Mouse (Mus musculus) spleen, postnatal 10 days (tissue): Measurements from ENCODE around the gene Runx2.

Experiments used
- DNase-seq, 2 experiments: peaks; one replicate each; pipeline ENCODE4 v3.0.0; 2021 to 2022; ENCODE audit warnings: low spot score in 2 of 2

Runx2 gene

DNA sequence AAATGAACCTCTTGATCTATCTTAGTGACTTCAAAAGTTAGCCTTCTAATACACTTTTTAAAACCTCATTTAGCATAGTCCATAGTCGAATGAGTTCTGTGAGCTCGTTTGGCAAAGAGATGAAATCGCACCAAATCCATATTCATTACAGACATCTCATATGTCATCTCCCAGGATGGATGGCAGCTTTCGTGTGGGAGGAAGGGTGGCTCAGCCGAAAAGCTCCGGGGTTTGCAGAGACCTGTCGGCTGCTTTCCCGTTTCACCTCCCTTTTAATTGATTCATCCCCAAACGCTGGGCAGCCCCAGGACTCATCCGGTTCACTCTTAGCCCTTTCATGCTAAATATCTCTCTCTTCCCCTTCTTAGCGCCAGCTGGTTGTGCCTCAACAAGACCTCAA lies 275.7 kb downstream of the Runx2 start:
- DNase-seq: no peak

DNA sequence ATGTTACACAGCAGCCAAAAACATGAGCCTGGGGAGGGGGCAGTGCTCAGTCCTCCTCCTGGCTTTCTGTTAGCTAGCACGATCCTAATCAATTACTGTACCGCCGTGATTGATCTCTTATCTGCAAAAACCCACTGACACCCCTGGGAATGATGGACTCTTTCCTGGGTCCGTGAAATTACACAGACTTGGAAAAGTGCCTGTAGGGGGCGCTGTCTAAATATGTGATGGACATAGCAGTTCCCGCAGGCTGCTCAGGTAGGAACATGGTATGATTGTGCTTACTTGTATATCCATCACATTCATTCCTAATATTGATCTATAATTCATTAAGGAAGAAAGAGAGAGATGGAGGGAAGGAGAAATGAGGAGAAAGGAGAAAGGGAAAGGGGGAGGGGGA lies 284.6 kb downstream of the Runx2 start:
- peak; percentile 8 to 43 for DNase-seq

DNA sequence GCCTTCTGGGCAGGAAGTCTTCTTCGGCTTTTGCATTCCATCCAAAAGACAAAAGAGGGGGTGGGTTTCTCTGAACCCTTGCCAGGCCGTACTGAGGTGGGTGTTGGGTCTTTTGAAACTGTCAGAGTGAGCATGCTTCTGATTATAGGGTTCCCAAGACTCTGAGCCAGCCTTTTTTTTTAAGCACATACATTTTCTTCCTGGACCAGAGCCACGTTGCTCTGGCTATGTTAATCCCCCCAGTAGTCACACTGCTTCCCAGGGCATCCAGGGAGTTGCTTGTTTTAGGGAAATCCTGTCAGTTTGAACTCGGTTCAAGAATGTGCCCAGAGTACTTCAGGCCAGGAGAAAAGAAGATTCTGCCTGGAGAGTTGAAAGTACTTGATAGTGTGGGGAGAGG lies 286.0 kb downstream of the Runx2 start:
- no peak for DNase-seq

DNA sequence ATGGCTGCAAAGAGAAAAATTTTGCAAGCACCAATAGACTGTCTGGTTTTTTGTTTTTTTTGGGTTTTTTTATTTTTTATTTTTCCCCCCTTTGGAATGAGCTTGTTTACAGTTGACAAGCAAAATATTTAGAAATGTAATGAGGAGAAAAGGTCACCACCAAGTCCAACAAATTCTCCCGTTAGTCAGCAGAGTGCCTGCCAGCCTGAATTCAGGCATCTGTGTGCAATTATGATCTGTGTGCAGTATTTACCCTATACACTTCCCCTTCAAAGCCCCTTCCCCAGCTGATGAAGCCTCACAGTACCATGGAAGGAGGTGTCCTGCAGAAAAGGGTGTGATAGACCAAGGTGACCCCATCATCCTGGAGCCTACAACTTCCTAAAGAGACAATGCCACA lies 290.5 kb downstream of the Runx2 start:
- DNase-seq: no peak

DNA sequence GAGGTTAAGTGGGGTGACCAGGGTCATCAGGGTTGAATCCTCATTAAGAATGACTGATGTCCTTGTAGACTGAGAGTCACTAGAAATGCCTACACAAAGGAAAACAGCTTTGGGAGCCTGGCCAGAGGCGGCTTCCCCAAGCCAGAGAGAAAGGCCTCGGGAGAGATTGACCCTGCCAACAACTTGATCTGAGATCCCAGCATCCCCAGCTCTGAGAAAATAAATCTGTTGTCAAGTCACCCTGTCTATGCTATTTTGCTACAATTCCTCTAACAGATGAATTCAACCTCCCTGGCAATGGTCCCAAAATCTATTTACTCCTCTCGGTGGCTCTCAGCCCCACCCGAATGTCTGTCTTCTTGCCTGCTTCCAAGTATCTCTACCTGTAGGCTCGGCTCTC lies 291.7 kb downstream of the Runx2 start:
- peak in 1 of 2 experiments; percentile 16 for DNase-seq

DNA sequence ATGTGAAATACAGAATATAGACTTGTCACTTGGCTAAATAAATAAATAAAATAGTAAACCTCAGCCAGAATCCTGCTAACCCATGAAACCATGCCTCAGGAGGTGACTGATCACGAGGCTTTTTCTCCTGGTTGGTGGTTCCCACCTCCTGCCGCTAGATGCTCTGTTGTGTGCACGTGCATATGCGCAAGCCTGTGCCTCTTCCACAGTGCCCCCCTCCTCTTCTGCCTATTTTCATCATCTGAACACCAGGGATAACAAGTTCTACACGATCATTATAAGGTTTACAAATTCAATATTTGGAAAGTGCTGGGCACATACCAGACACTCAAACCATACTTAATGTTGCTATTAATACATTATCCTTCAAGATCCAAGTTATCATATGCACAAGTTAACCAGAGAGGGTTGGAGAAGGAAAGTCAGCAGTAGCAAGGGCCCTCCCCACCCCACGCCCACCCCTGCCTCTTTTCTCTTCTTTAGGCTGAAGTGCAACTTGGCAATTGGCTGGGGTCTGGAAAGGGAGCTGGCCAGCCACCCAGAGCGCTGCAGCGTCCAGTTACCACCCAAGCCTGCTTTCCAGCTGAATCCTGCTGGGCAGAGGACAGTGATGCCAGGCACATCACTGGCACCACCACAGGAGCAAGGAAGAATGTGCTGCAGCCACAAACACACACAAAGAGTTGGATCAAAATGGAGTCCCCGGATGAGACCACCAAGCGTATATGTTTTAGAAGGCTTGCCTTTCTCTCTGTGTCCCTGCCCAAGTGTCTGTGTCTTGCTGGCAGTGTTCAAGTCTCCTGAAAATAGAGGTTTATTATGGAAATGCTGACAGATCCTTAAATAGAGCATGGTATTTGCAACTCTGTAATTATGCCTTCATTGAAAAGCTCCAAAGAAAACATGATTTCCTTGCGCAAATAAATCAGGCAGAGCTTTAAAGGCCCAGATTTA lies 294.2 kb downstream of the Runx2 start:
- DNase-seq: no peak

DNA sequence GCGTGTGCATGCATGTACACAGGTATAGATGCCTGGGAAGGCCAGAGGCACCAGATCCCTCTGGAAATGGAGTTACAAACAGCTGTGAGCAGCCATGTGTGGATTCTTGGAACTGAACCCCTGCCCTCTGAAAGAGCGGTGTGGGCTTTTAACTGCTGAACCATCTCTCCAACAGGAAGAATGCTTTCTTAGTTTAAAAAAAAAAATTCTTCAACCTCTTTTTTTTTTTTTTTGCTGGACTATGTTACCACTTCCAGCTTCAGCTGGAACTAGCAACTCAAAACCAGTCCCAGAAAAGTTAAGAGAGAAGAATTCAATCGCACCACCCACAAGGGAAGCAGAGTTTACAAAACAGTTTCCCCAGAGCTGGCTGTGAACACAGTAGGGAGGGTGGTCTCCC lies 295.2 kb downstream of the Runx2 start:
- no peak for DNase-seq

DNA sequence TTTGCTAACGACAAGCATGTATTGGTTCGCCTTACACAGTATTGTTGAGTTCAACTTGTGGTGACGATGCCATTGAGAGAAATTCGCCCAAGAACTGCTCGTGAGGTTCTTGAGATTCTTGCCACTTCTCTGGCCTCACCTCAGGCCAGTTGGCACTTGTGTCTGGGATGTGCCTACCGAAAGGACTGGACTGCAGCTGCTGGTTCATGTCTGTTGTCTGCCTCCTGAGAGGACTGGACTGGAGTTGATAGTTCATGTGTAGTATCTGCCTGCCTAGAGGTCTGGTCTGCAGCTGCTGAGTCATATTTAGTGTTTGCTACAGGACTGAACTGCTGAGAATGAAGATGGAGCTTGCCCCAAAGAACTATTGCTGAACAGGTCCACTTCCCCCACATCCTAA lies 296.4 kb downstream of the Runx2 start:
- no peak for DNase-seq

DNA sequence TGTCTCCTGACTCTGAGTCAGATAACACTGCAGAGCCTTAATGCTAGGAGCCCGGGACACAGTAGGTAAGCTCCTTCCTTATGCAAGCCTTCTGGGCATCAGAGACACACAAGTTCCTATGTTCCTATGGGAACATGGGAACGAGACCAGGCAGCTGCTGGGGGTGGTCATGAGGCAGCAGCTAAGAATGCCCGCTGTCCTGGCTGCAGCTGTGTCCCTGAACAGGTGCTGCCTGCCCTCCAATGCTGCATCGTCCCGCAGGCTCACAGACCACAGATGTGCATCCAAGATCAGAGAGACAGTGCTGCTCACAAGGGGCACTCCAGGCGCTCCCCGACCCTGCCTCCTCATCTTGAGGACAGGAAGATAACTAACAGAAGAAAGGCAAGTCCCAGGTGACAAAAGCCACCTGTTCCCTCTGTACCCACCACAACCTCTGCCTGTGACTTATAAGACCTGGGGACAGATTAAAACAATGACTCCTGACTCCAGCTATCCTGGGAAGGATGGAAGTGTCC lies 306.3 kb downstream of the Runx2 start:
- DNase-seq: no peak

DNA sequence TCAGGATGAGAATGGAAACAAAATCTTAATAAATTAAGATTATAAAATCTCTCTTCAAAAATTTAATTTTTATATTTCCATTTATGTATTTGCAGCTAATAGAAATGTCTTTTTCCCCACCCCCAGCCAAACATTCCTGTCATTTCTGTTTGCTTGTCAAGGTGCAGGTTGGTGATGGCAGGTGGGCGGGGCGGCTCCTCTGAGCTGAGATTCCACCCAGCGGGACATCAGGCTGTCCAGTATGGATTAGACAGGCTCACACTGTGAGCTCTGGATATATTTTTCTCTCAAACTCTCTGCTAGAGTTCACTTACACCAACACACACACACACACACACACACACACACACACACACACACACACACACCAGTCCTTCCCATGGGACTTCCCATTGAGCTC lies 306.9 kb downstream of the Runx2 start:
- no peak for DNase-seq

DNA sequence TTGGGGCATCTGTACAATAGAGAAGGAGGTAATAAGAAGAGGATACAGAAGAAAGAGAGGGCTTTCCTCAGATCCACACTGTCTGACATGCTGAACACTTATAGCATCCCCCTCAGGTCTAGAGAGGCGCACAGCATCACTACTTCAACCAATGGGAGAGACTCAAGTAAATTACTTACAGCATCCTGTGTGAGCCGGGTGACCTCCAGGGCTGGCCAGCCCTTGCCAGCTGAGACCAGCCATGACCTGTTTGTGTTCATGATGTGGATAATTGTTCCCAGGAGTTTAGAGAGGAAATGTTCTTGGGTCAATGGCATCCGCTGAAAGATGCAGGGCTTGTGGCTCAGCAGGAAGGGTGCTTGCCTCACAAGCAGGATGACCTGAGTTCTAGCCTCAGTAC lies 308.1 kb downstream of the Runx2 start:
- DNase-seq: no peak

DNA sequence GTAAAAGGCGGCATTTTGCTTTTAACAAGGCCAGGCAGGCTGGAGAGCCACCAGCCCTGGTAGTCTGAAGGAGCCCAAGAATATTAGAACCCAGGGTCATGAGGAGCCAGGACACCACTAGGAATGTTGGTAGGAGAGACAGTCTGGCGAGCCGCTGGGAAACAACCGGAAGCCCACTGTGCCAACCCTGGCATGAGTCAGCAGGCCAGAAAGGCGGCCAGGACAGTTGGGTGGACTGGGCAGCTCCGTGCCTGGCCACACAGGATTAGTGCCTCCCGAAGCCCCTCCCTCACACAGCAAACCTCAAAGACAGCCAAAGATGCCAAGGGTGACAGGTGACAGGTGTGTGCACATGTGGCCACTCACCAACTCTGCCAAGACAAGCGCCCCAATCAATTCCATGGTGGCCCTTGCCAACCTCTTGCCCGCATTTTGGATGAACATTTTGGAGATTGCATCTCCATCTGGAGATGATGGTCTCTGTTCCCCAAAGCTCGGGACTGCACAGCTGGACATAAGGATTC lies 309.7 kb downstream of the Runx2 start:
- no peak for DNase-seq

DNA sequence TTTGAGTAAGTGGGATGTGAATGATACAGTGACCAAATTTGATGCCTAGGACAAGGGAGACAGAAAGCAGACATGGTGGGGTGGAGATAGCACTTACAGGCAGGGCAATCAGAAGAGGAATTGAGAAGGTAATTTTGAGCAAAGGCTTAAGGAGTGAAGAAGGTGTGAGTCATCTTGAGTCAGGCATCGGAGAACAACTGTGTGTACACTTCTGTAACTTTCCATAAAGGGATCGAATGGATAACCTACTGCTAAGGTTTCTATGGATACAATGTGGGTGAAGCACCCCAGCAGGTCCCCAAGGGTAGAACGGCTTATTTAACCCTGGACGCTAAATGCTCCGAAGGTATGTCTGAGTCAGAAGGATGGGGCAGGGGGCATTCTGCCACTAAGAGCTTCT lies 312.4 kb downstream of the Runx2 start:
- DNase-seq: no peak

DNA sequence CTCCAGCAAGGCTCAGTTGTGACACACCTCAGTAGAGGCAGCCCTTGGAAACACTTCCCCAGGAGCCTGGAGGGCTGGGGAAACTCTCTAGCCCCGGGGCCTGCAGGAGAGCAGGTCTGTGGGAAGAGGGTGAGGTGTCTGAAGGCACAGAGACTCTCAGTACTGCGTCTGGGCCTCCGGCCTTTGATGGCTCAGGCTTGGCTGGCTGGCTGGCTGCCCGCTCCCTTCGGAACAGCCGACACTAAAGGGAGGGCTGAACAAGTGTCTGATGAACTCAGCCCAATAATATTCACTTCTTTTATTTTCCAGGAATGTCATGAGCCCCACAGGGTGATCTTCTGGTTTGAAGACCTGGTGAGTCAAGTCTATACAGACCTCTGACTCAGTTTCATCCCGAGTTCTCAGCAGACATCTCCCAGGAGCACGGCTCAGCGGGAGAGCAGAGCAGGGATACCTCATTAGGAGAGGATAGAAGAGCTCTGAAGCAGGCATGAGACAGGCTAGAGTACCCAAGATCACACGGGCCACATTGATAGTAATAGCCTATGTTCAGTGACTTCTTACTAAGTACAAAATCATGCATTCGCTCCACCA lies 314.2 kb downstream of the Runx2 start:
- DNase-seq: no peak

DNA sequence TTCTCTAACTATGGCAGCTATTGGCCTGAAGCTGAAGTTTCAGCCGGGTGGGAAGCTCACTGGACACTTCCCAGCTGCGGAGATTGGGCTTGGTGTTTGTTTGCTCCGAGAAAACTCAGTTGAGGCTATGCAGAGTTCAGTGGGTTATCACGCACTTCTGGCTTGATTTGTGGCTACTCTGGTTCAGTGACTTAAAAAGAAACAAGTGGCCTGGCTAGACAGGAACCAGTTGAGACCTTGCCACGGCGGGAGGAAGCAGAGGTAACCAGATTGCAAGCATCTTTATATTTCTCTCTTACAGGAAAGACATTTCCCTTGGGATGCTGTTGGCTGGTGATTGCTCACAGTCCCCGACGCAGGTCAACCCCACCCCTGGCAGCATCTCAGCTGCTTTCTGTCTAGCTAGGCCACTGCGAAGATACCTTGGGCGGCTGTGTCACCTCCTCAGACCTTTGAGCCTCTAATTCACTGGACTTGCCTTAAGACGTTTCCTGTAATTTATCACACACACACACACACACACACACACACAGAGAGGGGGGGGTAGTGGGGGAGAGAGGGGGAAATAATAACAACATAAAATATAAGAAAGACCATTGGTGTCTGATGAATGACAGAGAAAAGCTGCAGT lies 324.3 kb downstream of the Runx2 start:
- DNase-seq: no peak

DNA sequence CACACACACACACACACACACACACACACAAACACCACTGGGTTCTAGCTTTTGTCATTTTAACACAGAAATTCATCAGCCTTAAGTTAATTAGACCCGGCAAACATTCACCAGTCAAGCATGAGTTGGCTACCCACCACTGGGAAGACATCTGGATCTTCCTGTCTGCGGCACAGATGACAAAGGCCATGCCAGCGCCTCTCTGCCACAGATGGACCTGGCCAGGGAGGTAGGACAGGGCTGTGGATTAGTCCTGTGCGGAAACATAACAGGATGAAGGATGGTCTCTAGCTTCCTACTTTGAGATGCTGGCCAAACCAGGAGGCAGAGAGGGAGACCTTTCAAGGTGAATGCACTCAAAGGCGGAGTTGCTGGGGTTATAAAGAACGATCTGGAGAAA lies 325.3 kb downstream of the Runx2 start:
- DNase-seq: no peak

DNA sequence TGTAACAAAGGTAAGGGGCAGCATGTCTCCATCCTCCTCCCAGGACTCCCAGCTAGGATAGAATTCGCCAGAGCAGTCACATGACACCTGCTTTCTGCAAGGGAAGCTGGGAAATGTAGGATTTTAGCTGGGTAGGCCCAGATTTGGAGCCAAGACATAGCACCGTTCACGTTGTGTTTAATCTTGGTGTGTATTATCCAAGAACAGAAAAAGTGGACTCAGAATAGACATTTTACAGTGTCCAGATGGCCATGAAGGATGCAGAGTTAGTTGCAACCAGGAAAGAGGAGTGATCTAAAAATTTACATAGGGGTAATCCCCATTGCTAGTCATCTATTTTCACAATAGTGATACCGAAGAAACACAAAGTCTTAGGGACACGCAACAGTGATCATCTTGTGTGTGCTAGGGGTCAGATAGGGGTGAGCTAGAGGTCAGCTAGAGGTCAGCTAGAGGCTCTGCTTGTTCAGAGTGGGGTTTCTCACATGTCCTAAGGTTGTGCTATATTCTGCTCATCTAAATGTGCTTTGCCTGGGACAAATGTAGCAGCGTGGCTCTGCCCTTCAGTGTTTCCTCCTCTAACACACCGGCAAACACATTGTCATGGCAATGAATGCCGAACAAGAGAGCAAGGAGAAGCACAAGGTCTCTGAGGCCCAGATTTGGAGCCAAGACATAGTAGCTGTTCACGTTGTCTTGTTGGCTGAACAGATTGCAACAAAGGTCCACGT lies 326.9 kb downstream of the Runx2 start:
- no peak for DNase-seq

DNA sequence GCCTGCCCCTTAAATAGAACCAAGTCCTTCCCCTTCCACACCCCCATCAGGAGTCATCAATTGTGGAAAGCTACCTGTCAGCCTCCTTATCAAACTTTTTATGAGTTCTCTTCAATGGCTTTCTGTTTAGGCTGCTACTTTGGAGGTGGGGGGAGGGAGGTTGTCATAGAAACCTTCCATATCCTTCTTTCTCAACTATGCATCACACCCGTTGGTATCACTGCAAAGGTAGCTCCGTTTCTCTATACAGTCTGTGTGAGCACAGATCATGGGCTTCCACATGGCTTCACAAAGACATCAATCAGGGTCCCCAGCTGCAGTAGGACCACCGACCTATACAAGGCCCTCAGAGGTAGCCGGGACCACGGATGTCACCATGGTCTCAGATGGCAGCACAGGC lies 329.3 kb downstream of the Runx2 start:
- DNase-seq: no peak

DNA sequence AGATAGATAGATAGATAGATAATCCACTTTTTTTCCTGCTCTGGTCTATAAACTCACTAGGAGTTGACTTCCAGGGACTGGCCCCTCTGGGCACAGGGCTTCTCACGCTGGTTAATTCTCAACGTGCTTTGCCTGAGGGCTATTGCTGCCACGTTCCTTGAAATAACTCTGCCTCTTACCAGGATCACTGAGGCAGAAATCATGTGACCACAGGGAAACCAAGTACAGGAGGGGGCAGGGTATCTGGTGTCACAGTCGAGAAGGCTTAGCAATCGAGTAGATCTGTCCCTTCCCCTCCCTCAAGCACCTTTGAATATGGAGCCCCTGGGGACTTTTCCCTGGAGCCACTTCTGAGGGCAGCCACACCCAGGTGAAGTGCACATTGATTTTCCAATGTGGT lies 334.7 kb downstream of the Runx2 start:
- no peak for DNase-seq

DNA sequence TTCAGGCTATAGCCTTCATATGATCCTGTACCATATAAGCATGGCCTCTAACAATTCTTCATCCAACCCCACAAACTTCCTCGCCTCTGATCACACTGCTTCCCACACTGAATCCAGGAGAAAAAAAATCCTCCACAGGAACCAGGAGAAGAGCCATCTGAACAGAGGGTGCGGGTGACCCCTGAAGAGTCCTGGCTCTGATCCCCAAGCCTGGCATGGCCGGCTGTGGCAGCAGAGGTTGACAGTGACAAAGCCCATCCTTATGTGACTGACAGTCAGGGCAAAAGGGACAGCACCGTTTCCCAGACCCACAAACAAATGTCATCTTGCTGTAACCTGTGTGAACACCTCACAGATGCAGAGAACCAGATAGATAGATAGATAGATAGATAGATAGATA lies 335.1 kb downstream of the Runx2 start:
- DNase-seq: no peak

DNA sequence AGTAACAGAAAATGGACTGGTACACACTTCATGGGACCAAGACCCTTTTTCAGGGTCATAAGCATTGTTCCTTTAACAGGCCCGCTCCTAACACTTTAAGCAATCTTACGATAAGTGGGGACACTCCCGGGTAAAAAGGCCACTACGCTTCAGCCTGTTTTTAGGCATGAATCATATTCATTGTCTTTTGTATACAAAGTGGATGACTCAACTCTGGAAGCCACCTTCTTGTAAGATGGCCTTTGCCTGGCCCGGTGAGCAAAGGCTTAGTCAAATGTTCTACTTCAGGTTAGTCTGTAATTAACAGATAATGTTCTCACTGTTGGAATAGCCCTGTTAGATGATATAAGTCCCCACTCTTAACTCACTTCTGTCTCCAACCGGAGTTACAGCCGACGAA lies 338.7 kb downstream of the Runx2 start:
- no peak for DNase-seq

DNA sequence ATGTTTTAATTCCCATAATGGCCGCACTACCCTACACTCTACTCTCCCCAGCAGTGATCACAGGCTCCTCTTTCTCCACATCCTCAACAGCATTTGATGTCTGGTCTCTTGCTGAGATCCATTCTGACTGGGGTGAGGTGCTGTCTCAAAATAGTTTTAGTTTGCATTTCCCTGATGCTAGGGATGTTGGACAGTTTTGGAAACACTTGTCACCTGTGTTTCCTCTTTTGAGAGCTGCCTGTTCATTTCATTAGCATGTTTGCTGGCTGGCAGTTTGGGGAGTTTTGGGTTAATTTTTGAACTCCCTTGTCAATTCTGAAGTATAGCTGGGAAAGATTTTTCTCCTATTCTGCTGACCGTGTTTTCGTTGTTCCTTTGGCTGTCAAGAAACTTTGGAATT lies 340.3 kb downstream of the Runx2 start:
- DNase-seq: no peak
